Comparison of ENCODE assay signal across 8 mouse cellular contexts in genomic region chr7:35396542-35397168, GRCm38 (mm10). TPM values are rescaled to one million over a fixed set of nuclear protein-coding genes. Genes with fewer than 3 reads are reported as not detected.
DNase-seq lines count a peak whose midpoint lies in the region; ATAC-seq and TF ChIP-seq lines count a peak whose summit lies in the region.

Faap24 (minus strand) TSS chr7:35396836.
Cep89 (plus strand) TSS chr7:35397035.

- H3K4me2 ChIP-seq in forebrain, embryonic 15.5 days (replicated peaks): peak within 1 kb of the TSS; percentile 78

- H3K9ac ChIP-seq in ES-E14 (ENCODE audit: insufficient read depth, low read depth, low read length, poor library complexity, severe bottlenecking): peak within 1 kb of the TSS; percentile 73
- H3K9ac ChIP-seq in forebrain, embryonic 15.5 days (replicated peaks): peak within 1 kb of the TSS; percentile 61

- peak within 1 kb of the TSS; percentile 77 to 84 for H3K4me3 ChIP-seq in ES-E14 (ENCODE audit: insufficient read depth in 1 of 2, low read depth in 1 of 2, low read length in 2 of 2, poor library complexity in 1 of 2, severe bottlenecking in 1 of 2)
- peak within 1 kb of the TSS; percentile 70 for H3K4me3 ChIP-seq in forebrain, embryonic 15.5 days
- peak within 1 kb of the TSS; percentile 91 for H3K4me3 ChIP-seq in lung, adult 2 months (replicated peaks; ENCODE audit: extremely low read depth, low read depth, low read length)

- H3K36me3 ChIP-seq in ES-E14 (ENCODE audit: control insufficient read depth, insufficient read depth, low read length, poor library complexity, severe bottlenecking): peaks cover 18% of the 10 kb centered on the region
- peaks cover 27% of the 10 kb centered on the region for H3K36me3 ChIP-seq in forebrain, embryonic 15.5 days

- peak; percentile 71; the same call in 1 of the 2 replicates for TF ChIP-seq POLR2A in lung, adult 2 months (IDR thresholded peaks at IDR 0.05; ENCODE audit: borderline replicate concordance, extremely low read depth, low read depth, low read length)

- no peak for TF ChIP-seq CTCF in lung, adult 2 months (IDR thresholded peaks at IDR 0.05; ENCODE audit: insufficient read depth, low read length)

- intact Hi-C loops in heart, postnatal 25 days (cut with DNase I): loop anchor here (10.0 kb wide), 1 partner anchor 248 kb away; the partner anchor contains the start of gene Pdcd5

- under 1% methylated on average over 28 of the region's 28 CpGs for WGBS in forebrain, embryonic 15.5 days
- WGBS in lung, adult 2 months: under 1% methylated on average over 28 of the region's 28 CpGs

- H3K27ac ChIP-seq in ES-E14 (ENCODE audit: insufficient read depth, low read depth, low read length, poor library complexity, severe bottlenecking): no peak within 1 kb of the TSS
- peak within 1 kb of the TSS; percentile 49 for H3K27ac ChIP-seq in forebrain, embryonic 15.5 days (replicated peaks)

- in situ Hi-C loops in ES-E14 (cut with MboI; ENCODE audit: low sequenced_read_pairs in 2 of 2, unreplicated experiment in 2 of 2): no loop called here

- peaks cover 2 to 7% of the 10 kb centered on the region in 2 experiments; a peak in 1 of 4 replicates for H3K4me1 ChIP-seq in ES-E14 (ENCODE audit: control insufficient read depth in 2 of 2, insufficient read depth in 2 of 2, low read length in 2 of 2, poor library complexity in 1 of 2)
- H3K4me1 ChIP-seq in forebrain, embryonic 15.5 days: peaks cover 22% of the 10 kb centered on the region
- peaks cover 8% of the 10 kb centered on the region; the same call in 1 of the 2 replicates for H3K4me1 ChIP-seq in lung, adult 2 months (ENCODE audit: control insufficient read depth, insufficient read depth, low read length)

- ATAC-seq in forebrain, embryonic 15.5 days (replicated peaks): peak; percentile 99
- ATAC-seq in neutrophil, adult 5-6 weeks (ENCODE audit: extremely low read depth, insufficient number of reproducible peaks, low FRiP score, poor library complexity, severe bottlenecking): peak; percentile 97

- H3K9me3 ChIP-seq in ES-E14 (ENCODE audit: control insufficient read depth, insufficient read depth, low read depth, low read length): no peaks in the 10 kb centered on the region
- no peaks in the 10 kb centered on the region for H3K9me3 ChIP-seq in forebrain, embryonic 15.5 days

- DNase-seq in ES-E14 (ENCODE audit: low read depth, low spot score): peak; percentile 99
- DNase-seq in cerebellum, adult 11-12 months: peak; percentile 96
- DNase-seq in heart, postnatal 25 days (ENCODE audit: low spot score): peak; percentile 90
- peak; percentile 97 to 99 for DNase-seq in layer of hippocampus, adult 18-20 months (ENCODE audit: low spot score in 2 of 2)
- peak; percentile 94 for DNase-seq in lung, adult 2 months
- DNase-seq in thymus, adult 18-20 months: peak; percentile 84 to 94

- no peaks in the 10 kb centered on the region for H3K27me3 ChIP-seq in forebrain, embryonic 15.5 days

TF ChIP-seq in ES-E14, 5 proteins besides CTCF, POLR2A, EP300 and RAD21:
- TF ChIP-seq ZNF384 (IDR thresholded peaks at IDR 0.05; ENCODE audit: low read depth, low read length) (no peak), HCFC1 (IDR thresholded peaks at IDR 0.05; ENCODE audit: borderline replicate concordance, insufficient read depth, low read length) (no peak; the same call in 1 of the 2 replicates), MAFK (IDR thresholded peaks at IDR 0.05; ENCODE audit: insufficient read depth, low read depth, low read length) (no peak), CHD2 (IDR thresholded peaks at IDR 0.05; ENCODE audit: low read depth, low read length) (peak; percentile 96)

RNA-seq across cellular contexts. Expression of gene Faap24, which starts in this region (rescaled TPM):
- total RNA-seq in ES-E14 (2012; rRNA removed): 7.0 and 7.1 TPM in 2 replicates
- polyA plus RNA-seq in forebrain, embryonic 15.5 days (2015; fragmentation: Nextera tagmentation; extraction: Ambion mirVana): 21.3 and 24.6 TPM in 2 replicates
- total RNA-seq in heart, postnatal 25 days (2021): 1 to 10 TPM; 1.6 to 2.1 TPM
- 1 to 10 TPM; 6.2 to 6.3 TPM for total RNA-seq in layer of hippocampus, adult 18-20 months (2021)
- 2.7 and 4.0 TPM in 2 replicates for polyA plus RNA-seq in lung, adult 2 months (2012; rRNA removed)
- total RNA-seq in neutrophil, adult 5-6 weeks (2017): 11.2 and 14.1 TPM in 2 replicates

RNA-seq across cellular contexts. Expression of gene Cep89, which starts in this region (rescaled TPM):
- 15.3 and 22.5 TPM in 2 replicates for total RNA-seq in ES-E14 (2012; rRNA removed)
- polyA plus RNA-seq in forebrain, embryonic 15.5 days (2015; fragmentation: Nextera tagmentation; extraction: Ambion mirVana): 39.4 and 42.2 TPM in 2 replicates
- total RNA-seq in heart, postnatal 25 days (2021): 10 to 100 TPM; 14.1 to 18.9 TPM
- total RNA-seq in layer of hippocampus, adult 18-20 months (2021): 10 to 100 TPM; 11.2 to 16.9 TPM
- 9.0 and 15.6 TPM in 2 replicates for polyA plus RNA-seq in lung, adult 2 months (2012; rRNA removed)
- total RNA-seq in neutrophil, adult 5-6 weeks (2017): 48.5 and 51.8 TPM in 2 replicates
